Mouse (Mus musculus) mouse embryonic stem cell (cell line): ENCODE measurements around the gene Vps54.

Source experiments
- in situ Hi-C, 2 experiments: fragments of 300-500 bp; cut with MboI; formaldehyde crosslinking; loops; 1 replicate in 1 of 2; 3 replicates in 1 of 2; pipeline ENCODE4 v1.14.3; 2019 to 2020; ENCODE audit warnings: low sequenced_read_pairs in 2 of 2, low pct_unique_long_range_greater_than_20kb in 1 of 2, mixed read lengths in 1 of 2; ENCODE audit not compliant: unreplicated experiment in 1 of 2

Vps54 gene

DNA sequence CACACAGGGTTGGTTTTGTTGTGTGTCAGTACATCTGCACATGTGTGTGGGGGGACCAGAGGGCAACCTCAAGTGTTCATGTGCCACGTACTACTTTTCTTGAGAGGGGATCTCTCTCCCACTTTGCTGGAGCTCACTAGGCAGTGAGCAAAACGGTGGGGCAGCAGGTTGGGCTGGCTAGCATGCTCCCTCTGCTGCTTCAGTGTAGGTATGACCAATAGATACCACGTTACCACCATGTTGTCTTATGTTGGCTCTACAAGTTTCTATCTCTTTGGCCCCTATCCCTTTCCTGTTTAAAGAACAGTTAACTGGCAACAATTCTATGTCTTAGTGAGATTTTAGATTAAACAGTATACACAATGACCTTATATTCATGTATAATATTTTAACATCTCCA lies 83.3 kb downstream of the Vps54 start:
- in situ Hi-C loops = no loop called here

DNA sequence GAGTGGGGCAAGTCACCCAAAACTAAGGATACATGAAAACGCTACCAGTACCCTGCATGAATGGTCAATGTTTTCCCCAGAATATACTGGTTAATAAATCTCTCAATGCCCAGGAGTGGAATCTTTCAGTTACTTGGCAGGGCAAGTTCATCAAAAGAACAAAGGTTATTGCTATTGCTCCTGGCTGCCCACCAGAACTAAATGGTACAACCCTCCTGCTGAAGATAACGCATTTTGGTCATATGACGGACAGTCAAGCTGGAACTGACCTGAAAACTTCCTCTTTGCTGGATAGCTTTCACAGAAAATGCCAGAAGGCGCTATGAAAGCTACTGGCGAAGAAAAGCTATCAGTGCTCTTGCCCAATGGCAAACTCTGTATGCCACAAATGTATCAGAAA lies 86.7 kb downstream of the Vps54 start:
- in situ Hi-C loops = no loop called here

DNA sequence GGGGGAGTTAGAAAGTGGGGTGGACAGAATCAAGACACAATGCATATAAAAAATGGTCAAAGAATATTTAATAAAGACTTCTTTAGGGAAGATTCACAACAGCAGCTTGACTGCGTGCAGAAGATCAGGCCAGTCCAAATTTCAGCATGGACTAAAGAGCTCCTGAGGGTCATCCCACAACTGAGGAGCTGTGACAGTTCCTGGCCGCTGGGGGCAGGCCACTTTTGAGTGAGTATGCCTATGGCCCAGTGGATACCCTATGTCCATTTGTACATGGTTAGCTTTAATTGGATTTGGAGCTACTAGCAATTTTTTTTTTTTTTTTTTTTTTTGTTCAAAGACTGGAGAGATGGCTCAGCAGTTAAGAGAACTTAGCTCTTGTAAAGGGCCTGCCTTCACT lies 87.7 kb downstream of the Vps54 start:
- in situ Hi-C loops = no loop called here

DNA sequence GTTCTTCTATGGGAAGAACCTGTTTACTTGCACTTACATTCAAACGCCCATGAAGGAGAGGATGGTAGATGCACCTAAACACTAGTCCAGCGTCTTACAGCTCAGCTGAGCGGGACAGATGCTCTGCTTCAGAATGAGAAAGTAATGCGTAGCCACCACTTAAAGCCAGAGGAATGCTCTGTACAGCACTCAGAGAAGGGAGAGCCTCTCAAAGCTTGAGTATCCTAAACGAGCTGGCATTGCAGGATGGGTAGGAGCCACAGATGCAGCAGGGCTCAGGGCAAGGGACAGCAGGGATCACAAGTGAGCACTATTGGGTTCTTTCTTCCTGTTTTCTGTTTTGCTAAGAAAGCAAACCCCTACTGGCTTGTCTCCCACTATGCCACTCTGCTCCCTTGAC lies 88.4 kb downstream of the Vps54 start:
- in situ Hi-C loops = no loop called here

DNA sequence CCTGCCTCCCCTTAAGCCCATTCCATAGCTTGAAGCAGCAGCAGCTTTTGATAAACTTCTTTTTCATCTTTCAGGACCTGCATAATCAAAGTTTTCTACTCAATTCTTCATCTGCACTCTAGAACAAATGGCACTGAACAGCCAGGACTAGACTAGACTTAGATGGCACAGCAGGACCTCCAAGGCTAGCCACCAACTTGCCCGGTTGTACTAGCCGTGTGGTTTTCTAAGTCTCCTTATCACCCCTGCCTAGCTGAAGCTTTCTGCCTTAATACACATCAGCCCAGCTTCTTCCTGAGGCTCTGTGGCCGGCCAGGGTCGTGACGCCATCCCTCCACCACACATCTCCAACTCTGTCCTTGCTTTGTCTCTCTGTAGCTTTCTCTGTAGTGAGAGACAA lies 89.1 kb downstream of the Vps54 start:
- in situ Hi-C loops = no loop called here

DNA sequence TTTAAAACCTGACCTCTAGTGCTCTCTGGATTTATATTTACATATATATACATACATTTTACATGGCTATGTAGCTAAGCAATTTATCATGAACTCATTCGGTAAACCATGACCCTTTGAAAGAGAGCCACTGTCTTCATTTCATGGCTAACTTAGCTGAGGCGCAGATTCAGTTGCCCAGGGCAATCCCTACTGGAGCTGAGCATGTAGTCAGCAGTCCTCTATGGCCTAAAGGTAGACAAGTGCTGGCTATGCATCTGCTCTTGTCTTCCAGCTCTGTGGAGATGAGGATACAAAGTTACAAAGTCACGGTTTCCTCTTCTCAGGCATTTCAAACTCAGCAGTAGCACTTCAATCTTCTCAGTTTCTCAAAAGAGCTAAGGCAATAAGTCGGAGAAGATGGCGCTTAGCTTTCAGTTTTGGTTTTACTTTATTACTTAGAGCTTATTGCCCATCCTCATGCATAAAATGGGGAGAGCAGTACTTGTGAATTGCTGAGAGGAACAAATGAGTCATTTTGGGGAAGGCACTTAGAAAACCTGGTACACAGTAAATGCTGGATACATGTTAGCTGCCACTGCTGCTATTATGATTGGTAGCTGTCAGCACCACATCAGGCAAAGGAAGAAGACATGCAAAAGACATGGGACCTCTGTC lies 93.7 kb downstream of the Vps54 start:
- in situ Hi-C loops = no loop called here

DNA sequence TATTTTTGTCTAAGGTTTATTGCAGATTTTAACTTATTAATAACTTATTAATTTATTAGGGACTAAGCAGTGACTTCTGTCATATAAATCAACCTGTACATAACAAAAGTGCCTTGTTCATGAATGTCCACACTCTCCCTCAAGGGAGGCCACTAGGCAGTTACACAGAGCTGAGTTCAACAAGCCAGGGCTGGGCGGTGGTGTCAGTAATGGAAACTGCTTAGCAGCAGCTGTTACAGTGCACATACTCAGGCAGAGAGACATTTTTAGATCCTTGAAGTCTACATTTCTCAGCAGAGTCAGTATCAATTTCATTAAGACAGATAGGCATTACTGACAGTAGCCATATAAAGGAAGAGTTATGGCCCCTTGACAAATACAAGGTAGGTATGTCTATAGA lies 98.8 kb downstream of the Vps54 start:
- in situ Hi-C loops = no loop called here

DNA sequence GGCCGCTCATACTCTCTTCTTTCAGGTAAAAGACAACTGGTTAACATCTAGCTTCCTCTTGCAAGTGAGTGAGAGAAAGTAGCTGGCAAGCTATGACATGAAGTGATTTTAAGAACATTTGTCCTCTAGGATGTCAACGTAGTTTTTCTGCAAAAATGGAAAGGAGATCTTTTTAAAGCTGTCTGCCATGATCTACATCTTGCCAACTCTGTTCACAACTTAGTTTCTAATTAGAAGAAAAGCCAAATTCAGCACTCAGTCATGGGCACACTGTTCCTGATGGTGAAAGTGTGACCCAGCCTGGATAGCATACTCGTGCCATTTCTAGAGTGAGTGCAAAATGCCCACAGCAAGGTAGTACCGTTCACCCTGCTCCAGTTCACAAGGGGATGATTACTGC lies 100.0 kb downstream of the Vps54 start:
- in situ Hi-C loops = no loop called here

- in situ Hi-C loops = no loop called here
Observed at GRCm38 (mm10) chr11:21343490-21343889, 104.4 kb downstream of the Vps54 start.

- in situ Hi-C loops = no loop called here
Observed at GRCm38 (mm10) chr11:21346020-21346419, 106.9 kb downstream of the Vps54 start.

DNA sequence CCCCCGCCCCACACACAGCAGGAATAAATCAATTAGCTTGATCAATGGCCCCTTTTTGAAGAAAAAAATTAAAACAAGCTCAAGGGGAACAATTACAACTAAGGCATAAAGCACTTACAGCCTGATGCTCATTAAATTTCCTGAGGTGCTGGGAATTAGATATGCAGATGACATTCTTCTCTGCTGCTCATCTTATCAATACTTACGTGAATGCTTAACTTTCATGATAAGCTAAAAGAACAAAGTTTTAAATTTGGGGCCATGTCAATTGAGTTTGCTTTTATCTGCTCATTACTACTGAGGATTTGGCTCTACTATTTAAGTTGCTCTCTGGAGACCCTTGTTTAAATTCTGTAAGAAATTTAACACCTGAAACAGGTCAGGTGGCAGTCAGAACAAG lies 109.8 kb downstream of the Vps54 start:
- in situ Hi-C loops = no loop called here

DNA sequence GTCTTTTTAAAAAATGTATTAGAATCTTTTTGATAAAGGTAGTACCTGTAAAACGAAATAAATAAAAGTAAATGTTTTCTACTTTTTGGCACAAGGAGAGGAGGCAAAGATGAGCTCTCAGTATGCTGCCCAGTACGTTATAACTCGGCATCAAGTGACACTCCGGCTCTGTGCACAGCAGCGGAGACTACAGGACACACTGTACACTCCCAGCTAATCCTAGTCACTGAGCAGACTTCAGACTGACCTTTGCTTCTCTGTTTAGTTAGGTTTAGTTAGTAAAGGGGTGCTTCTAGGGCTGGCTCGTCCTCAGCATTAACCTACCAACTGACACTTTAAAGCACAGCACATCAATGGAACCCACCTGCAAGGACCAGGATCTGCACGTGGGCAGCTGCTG lies 112.2 kb downstream of the Vps54 start:
- in situ Hi-C loops = no loop called here

- in situ Hi-C loops = no loop called here
Observed at GRCm38 (mm10) chr11:21363144-21363940, 124.3 kb downstream of the Vps54 start.

GRCm38 (mm10) chr11:21368466-21368865 lies 129.4 kb downstream of the Vps54 start:
- in situ Hi-C loops = no loop called here

GRCm38 (mm10) chr11:21369248-21370016 lies 130.4 kb downstream of the Vps54 start:
- in situ Hi-C loops = no loop called here

GRCm38 (mm10) chr11:21370399-21371121 lies 131.5 kb downstream of the Vps54 start:
- in situ Hi-C loops = no loop called here
